ENCODE assay signal across 24 mouse cellular contexts in the genomic region with DNA sequence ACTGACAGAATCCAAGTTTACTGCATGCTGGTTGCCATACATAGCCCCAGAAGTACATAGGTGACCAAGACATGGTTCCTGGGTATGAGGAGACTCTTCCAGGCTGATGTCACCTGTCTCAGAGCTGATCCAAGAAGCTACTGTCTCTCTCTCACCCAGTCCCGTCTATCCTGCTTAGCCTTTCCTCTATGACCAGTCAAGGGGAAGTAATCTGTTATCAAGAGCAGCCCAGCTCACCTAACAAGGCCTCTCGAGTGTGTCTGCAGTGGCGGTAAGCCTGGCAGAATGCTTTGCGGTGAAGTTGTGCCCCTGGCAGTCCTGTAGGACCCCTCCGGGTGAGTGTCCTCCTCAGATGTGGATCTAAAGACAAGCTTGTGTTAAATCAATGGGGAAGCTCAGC.
DNase-seq lines count a peak whose midpoint lies in the region; ATAC-seq and TF ChIP-seq lines count a peak whose summit lies in the region.
"Had no signal": no experiment of that assay in that cellular context is flagged by ENCODE, and none has a peak within 500 bp of the region (broad histone marks: within the 10 kb centered on the region; RNA-seq: fewer than 3 reads in every experiment).

No protein-coding gene starts in this region.

- H3K4me2 ChIP-seq in forebrain, embryonic 11.5 days (ENCODE audit: low read depth, low read length, severe bottlenecking): no peak overlapping the region
- no peak overlapping the region for H3K4me2 ChIP-seq in forebrain, embryonic 16.5 days (ENCODE audit: low read length)
- H3K4me2 ChIP-seq: embryonic facial prominence, embryonic 13.5 days; embryonic facial prominence, embryonic 15.5 days; forebrain, embryonic 15.5 days had no signal

- H3K9me3 ChIP-seq in forebrain, embryonic 11.5 days (ENCODE audit: control insufficient read depth, low read length): no peaks in the 10 kb centered on the region
- no peaks in the 10 kb centered on the region for H3K9me3 ChIP-seq in forebrain, embryonic 16.5 days (ENCODE audit: control insufficient read depth, low read length)
- H3K9me3 ChIP-seq in G1E (replicated peaks): no peaks in the 10 kb centered on the region
- H3K9me3 ChIP-seq: embryonic facial prominence, embryonic 13.5 days; embryonic facial prominence, embryonic 15.5 days; forebrain, embryonic 10.5 days; forebrain, embryonic 15.5 days had no signal

- no peaks in the 10 kb centered on the region for H3K36me3 ChIP-seq in forebrain, embryonic 11.5 days (ENCODE audit: control insufficient read depth, insufficient read depth, low read length)
- H3K36me3 ChIP-seq in forebrain, embryonic 16.5 days (ENCODE audit: control insufficient read depth, insufficient read depth): no peaks in the 10 kb centered on the region
- peaks cover 58% of the 10 kb centered on the region for H3K36me3 ChIP-seq in G1E (replicated peaks)
- H3K36me3 ChIP-seq: embryonic facial prominence, embryonic 13.5 days; embryonic facial prominence, embryonic 15.5 days; forebrain, embryonic 10.5 days; forebrain, embryonic 15.5 days had no signal

- H3K27me3 ChIP-seq in forebrain, embryonic 11.5 days (ENCODE audit: control insufficient read depth, insufficient read depth, low read length): no peaks in the 10 kb centered on the region
- H3K27me3 ChIP-seq in forebrain, embryonic 16.5 days (replicated peaks; ENCODE audit: control insufficient read depth, insufficient read depth, low read length): no peaks in the 10 kb centered on the region
- no peaks in the 10 kb centered on the region for H3K27me3 ChIP-seq in G1E (ENCODE audit: insufficient read depth, low read length)
- H3K27me3 ChIP-seq: CH12.LX; embryonic facial prominence, embryonic 13.5 days; embryonic facial prominence, embryonic 15.5 days; forebrain, embryonic 15.5 days had no signal

- DNase-seq in forebrain, embryonic 11.5 days (ENCODE audit: low spot score): no peak
- DNase-seq in G1E (ENCODE audit: low spot score): peak; percentile 46
- DNase-seq in MEL-GATA-1-ER (ENCODE audit: extremely low read depth, low read depth): peak; percentile 40
- DNase-seq in retina, postnatal 1 day: peak; percentile 49
- DNase-seq in layer of hippocampus, adult 2 months (ENCODE audit: low spot score in 2 of 2): no peak
- DNase-seq in thymus, postnatal 25 days: no peak
- DNase-seq: adrenal gland, adult 8-10 months; adrenal gland, postnatal 14 days; adrenal gland, postnatal 36 days; B cell, adult 2 months; cerebellum, adult 11-12 months; cerebellum, adult 8-10 months; cerebellum, adult 9-11 months; cerebellum, postnatal 14 days; cerebellum, postnatal 36 days; embryo, embryonic 11 days had no signal

- no peak for TF ChIP-seq CTCF in G1E (IDR thresholded peaks at IDR 0.05; ENCODE audit: low read depth, low read length)
- TF ChIP-seq CTCF in layer of hippocampus, adult 2 months (conservative IDR thresholded peaks at IDR 0.05): no peak

- peaks cover 5% of the 10 kb centered on the region; the same call in 1 of the 2 replicates for H3K4me1 ChIP-seq in forebrain, embryonic 11.5 days (replicated peaks; ENCODE audit: control insufficient read depth, insufficient read depth, low read length)
- H3K4me1 ChIP-seq in forebrain, embryonic 16.5 days (replicated peaks; ENCODE audit: control insufficient read depth, insufficient read depth, low read length): peaks cover 14% of the 10 kb centered on the region
- H3K4me1 ChIP-seq in G1E (ENCODE audit: insufficient read depth, low read depth, low read length): peaks cover 54% of the 10 kb centered on the region

- H3K4me3 ChIP-seq in forebrain, embryonic 11.5 days (ENCODE audit: low read depth, low read length): no peak overlapping the region
- no peak overlapping the region for H3K4me3 ChIP-seq in forebrain, embryonic 16.5 days (replicated peaks; ENCODE audit: low read length)
- H3K4me3 ChIP-seq in G1E (ENCODE audit: low read depth, low read length): no peak overlapping the region
- H3K4me3 ChIP-seq in layer of hippocampus, adult 2 months: no peak overlapping the region
- H3K4me3 ChIP-seq: embryonic facial prominence, embryonic 13.5 days; embryonic facial prominence, embryonic 15.5 days; erythroblast, embryonic 14.5 days; forebrain, embryonic 10.5 days; forebrain, embryonic 15.5 days had no signal

- WGBS in forebrain, embryonic 11.5 days: 51% methylated on average over 5 of the region's 5 CpGs
- WGBS in forebrain, embryonic 16.5 days: 39% methylated on average over 5 of the region's 5 CpGs

- no peak overlapping the region for H3K9ac ChIP-seq in forebrain, embryonic 11.5 days (ENCODE audit: low read length)
- no peak overlapping the region for H3K9ac ChIP-seq in forebrain, embryonic 16.5 days (replicated peaks; ENCODE audit: low read depth, low read length)
- H3K9ac ChIP-seq: embryonic facial prominence, embryonic 13.5 days; embryonic facial prominence, embryonic 15.5 days; forebrain, embryonic 15.5 days had no signal

- 0 out of 2 replicates have a peak overlapping the region, but pooled peaks have one; percentile 32 for H3K27ac ChIP-seq in forebrain, embryonic 11.5 days (ENCODE audit: low read depth, low read length)
- no peak overlapping the region for H3K27ac ChIP-seq in forebrain, embryonic 16.5 days (ENCODE audit: low read length)
- H3K27ac ChIP-seq in layer of hippocampus, adult 2 months: no peak overlapping the region
- H3K27ac ChIP-seq: embryonic facial prominence, embryonic 13.5 days; embryonic facial prominence, embryonic 15.5 days; forebrain, embryonic 10.5 days; forebrain, embryonic 15.5 days had no signal

- ATAC-seq in forebrain, embryonic 11.5 days (replicated peaks; ENCODE audit: low FRiP score): no peak
- ATAC-seq in forebrain, embryonic 16.5 days: no peak
- ATAC-seq in G1E (ENCODE audit: extremely low read depth, insufficient number of reproducible peaks, low FRiP score, poor library complexity, severe bottlenecking): peak; percentile 67
- ATAC-seq: CD4-positive, CD25-positive, alpha-beta regulatory T cell, adult 4 months; forebrain, embryonic 15.5 days had no signal

Comparison
In these comparisons a context has a peak if more than half of its experiments do, and no peak if none do; other contexts are left out.
1. DNase-seq: peak in G1E (single experiment), MEL-GATA-1-ER (single experiment) and retina, postnatal 1 day (single experiment); none in forebrain, embryonic 11.5 days (single experiment), layer of hippocampus, adult 2 months (0 of 2) and thymus, postnatal 25 days (single experiment).